Mouse (Mus musculus) gastrocnemius, adult 8-10 months (tissue): ENCODE results near the gene Kntc1. TPM values are rescaled to one million over a fixed set of nuclear protein-coding genes. Genes with fewer than 3 reads are reported as not detected.

Experiments
- DNase-seq, 2 experiments: peaks; one replicate each; pipeline ENCODE4 v3.0.0; 2022; ENCODE audit warnings: low spot score in 2 of 2
- total RNA-seq, 4 experiments: library from RNA; stranded (reverse); gene quantifications; 2 replicates each; pipeline ENCODE4 v1.2.4; 2022

Kntc1 gene
- total RNA-seq, 4 experiments from 2014 or later: 0.05 TPM; not detected in 3

DNA sequence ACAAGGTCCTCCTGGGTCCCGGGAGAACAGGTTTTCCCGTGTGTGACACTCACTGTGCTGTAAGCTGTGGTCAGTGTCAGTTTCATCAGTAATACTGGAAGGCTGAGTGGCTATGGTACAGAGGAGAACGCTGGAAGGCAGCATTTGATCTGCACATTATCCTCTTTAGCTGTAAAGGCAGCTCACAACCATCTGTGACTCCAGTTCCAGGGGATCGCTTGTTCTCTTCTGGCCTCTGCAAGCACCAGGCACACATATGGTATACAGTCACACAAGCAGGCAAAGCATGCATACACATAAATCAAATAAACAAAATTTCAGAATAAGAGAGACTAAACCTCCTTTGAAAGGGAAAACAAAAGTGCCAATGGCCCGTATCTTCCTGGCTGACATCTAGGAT, 59.0 kb downstream of the Kntc1 start:
- DNase-seq: no peak

DNA sequence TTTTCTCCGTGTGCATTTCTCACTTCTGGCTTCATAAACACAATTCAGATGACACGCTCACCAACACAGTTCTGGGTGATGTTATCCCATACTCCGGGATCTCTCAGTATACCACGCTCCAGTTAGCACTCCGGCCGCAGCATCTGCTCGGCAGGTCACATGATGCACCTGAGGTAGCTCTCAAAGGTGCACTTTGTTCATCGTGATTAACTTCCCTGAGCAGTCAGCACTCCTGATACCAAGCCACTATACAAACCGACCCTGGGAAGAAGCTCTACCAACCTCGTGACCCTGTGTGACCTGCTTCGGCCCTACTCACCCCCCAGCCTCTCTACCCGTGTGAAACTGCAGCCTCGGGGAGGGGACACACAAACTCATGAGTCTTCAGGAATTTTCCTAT, 59.6 kb downstream of the Kntc1 start:
- no peak for DNase-seq

DNA sequence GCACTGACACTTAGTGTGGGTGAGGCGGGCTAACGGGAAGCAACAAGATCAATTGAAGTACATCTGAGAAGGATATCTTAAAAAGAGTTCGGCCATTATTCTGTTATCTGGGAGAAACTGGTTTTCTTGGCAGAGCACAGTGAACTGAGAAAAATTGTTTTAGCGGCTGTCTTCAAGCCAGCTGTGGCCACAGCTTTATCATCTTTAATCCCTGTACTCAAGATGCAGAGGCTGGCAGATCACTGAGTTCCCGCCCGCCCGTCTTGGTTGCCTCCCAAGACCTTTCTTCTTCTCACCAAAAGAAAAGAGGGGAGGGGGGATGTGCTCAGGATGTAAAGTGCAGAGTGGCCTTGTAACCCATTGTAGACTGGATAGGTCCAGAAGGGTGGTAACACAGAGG, 67.4 kb downstream of the Kntc1 start:
- DNase-seq: no peak

DNA sequence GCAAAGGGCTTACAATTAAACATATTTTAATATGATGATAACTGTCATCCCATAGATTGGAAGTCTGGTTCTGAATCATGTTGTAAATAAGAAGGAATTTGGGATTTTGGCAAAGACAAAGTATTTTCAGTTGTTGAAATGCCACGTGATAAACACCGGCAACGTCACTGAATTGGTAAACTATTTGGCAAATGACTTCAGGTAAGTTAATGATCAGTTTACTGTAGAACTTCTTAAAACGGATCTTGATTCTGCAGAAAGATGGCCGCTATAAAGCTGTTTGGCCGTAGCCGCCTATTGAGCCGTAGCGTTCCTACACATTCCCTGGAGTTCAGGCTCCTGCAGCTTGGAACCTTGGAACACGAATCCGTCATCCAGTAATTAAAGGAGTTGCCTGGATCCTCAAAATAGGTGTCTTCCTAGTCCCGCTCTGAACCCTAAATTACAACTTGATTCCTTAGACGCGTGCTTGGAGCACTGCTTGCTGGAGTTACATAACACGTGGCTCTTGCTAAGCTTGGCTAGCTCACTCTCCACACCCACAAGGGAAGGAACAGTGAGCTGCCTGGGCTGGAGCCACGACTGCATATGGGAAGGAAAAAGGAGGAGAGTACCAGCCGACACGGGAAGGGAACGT, 69.5 kb downstream of the Kntc1 start:
- no peak for DNase-seq

DNA sequence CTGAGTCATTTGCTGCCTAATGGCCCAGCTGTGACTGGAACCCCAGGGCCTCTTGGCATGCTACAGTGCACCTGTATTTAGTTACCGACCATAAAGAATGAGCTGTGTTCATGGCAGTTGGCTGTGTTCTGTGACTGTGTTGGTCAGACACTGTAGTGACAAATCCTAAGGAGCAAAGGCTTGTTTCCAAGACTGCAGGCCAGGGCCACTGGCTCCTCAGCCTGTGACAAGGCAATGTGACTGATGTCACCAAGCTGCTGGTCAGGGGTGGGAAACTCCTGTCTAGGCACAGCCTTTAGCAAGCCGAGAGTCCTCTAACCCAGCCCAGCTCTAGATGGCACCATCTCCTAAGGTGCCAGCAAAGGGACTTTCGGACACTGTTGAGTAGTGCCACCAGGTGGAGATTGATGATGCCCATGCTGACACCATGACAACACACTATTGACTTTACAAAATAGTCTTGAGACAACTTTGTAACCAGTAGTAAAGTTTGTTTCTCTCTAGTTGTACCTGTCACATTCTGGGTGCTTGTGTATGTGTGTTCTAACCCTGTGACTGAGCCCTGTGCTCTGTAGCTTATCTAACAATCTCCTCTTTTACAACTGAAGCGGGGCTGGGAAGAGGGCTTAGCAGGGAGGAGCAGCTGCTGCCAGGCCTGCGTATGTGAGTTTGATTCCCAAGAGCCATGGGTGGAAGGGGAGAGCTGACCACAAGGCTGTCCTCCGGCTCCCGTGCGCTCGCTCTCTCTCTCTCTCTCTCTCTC, 71.2 kb downstream of the Kntc1 start:
- no peak for DNase-seq

DNA sequence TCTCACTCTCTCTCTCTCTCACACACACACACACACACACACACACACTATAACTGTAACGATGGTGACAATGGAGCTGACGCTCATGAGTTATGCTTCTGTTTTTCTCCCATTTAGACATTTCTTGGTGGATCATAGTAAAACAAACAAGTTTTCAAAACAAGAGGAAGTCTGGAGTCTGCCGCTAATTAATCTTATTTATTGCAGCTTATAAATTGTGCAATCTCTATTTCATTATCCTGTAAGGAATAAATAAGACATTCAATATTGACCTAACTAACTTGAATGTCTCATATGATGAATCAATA, 71.7 kb downstream of the Kntc1 start:
- no peak for DNase-seq

DNA sequence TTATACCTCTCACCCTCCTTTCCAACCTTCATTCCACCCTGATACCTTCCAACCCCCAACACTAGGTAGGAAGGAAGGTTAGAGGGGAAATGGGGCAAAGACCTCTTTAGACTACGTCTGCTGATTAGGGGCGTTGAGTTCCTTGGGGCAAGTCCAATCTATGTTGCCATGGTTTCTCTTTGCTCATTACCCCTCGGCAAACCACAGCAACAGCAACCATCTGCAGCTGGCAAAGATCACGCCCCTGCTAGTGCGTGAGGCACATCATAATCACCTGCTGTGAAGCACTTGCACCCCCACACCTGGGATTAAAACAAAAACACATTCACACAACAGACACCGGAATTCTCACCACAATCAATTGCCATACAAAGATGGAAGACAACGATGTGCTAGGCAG, 73.2 kb downstream of the Kntc1 start:
- no peak for DNase-seq

DNA sequence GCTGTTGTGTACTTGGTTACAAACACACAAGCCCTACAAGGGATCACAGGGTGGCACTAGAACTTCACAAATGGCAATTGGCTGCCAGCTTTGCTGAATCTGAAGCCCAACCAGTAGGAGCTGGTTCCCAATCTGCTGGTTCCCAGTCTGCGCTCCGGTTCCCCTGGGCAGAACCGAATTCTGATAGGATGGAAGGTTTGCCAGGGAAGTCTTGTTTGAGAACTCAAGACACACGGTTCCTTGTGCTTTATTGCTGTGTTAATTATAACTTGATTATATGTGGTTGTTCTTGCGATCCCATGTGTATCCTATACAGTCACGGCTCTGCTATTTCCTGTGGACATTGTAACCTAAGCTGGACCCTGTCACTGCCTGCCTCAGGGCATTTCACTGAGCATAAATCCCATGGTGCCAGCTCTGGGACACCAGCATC, 78.2 kb downstream of the Kntc1 start:
- no peak for DNase-seq

DNA sequence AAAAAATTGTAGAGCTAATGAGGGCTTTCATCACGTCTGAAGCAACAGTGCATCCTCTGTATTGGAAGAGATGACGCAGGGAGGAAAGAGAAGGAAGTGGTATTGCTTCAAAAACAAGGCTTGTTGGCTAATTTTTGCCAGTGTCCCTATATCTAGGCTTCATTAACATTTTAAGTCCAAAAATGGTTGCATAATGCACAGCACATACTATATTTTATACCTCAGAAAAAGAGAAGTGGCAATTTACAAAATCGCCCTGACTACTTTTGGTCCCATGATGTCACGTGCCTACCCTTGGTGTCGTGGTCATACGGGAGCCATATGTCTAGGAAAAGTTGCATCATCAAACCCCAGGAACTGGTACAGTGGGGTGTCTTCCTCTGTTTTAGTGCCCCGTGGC, 82.8 kb downstream of the Kntc1 start:
- no peak for DNase-seq

DNA sequence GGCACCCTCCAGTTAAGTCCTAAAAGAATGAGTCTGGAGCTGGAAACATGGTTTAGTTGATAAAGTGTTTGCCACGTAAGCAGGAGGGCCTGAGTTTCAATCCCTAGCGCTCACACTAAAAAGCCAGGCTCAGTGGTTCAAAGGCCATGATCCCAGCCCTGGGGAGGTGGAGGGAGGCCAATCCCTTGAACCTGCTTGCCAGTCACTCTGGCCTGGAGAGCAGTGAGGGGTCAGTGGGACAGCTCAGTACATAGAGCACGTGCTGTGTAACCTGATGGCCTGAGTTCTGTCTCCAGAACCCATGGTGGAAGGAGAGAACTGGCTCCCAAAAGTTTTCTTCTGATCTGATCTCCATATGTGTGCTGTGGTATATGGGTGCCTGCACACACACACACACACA, 85.3 kb downstream of the Kntc1 start:
- no peak for DNase-seq

DNA sequence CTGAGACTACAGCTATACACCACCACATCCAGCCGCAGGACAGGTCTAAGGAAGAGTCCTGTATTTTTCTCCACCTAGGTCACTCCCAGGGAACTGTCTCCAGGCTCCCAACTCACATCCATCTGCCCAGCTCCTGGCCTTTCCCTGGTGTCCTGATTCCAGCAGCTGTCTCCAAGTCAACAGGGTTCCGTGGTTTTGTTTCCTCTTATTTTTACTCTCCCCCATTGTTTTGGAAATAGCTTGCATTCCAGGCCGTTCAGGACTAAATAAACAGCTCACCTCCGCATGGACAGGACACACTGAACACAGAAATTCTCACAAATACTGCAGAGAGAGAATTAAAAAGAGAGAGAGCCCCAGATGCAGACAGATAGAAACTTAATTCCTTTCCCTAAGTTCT, 87.9 kb downstream of the Kntc1 start:
- no peak for DNase-seq

DNA sequence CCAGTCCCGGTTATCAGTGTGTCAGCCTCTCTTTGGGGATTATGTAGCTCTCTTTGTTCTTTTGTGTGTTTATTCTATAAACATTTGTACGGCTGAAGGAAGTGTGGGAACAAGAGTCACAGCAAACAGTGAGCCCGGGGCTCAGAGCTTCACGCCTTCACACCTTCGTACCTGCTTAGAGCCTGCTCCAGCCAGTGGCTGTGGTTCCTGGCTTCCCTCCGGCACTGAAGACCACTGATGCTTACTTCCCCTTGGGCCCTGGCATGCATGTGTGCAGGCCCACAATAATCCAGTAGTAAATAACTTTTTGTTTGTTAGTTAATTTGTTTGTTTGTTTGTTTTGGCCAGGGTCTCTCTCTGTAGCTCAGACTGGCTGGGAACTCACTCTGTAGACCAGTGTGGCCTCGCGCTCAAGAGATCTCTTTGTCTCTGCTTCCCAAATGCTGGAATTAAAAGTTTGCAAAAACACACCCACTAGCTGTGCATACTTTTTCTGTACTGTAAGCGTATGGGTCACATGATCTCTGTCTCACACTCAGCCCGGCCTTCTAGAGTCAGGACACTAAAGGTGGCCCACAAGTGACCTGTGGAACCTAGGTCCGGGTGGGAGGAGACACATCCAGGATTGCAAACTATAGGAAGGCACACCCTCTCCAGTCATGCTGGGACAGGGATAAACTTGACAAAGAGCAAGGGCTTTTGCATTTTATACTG, 92.9 kb downstream of the Kntc1 start:
- no peak for DNase-seq

DNA sequence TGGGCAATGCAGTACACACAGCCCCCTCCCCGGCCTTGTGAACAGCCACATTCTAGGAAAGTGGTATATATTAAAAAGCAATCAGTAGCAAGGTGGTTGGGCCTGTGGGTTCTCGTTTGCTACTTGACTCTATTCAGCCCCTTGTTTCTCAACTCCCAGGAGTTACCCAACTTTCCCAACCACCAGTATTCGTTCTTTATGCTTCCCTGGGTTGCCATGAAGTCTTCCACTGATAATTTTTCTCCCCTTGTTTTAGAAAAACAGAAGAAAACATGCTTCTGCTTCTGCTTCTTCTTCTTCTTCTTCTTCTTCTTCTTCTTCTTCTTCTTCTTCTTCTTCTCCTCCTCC, 93.4 kb downstream of the Kntc1 start:
- no peak for DNase-seq

DNA sequence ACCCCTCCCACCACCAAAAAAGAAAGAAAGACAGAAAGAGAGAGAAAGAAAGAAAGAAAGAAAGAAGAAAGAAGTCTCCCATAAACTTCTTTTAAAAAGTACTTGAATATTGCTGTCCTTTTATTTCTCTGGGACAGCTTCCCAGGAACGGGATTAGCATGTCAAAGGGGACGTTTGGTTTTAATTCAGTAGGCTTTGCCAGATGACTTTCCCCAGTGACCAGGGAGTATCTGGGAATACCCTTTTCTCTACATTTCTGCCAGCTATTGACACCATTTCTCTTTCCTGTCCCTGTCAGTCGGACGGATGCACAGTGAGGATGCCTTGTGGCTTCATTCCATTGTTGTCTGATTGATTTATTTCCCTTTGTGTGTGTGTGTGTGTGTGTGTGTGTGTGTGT, 94.3 kb downstream of the Kntc1 start:
- DNase-seq: no peak

DNA sequence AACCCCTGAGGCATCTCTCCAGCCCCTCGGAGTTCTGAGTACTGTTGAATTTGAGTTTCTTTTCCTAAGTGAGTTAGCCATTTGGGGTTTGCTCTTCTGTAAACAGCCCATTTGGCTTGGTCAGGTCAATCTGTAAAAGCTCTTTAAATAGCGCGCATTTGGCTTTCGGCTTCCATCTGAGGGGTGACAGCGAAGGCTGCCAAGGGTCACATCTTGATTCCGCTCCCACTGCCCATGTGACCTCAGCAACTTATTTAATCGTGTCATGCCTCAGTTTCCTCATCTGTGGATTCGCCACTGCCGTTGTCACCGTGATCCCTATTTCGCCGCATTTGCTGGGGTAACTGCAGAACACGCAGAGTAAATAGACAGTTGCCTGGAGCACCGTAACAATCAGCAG, 94.8 kb downstream of the Kntc1 start:
- no peak for DNase-seq

DNA sequence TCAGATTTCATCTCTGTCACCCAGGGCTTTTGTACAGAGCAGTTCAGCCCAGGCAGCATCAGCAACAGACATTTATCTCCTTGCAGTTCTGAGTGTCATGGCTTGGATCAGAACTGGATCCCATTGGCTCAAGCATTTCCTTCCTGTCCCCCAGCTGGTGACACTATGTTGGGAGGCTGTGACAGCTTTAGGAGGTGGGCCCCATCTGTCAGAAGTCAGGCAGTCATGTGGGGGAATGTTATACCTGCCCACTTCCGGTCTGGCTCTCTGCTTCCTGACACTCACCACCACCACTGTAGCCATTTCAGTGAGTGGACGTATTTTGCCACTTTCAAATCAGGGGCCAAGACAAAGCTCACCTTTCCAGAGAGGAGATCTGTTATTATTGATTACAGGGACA, 101.9 kb downstream of the Kntc1 start:
- DNase-seq: no peak

DNA sequence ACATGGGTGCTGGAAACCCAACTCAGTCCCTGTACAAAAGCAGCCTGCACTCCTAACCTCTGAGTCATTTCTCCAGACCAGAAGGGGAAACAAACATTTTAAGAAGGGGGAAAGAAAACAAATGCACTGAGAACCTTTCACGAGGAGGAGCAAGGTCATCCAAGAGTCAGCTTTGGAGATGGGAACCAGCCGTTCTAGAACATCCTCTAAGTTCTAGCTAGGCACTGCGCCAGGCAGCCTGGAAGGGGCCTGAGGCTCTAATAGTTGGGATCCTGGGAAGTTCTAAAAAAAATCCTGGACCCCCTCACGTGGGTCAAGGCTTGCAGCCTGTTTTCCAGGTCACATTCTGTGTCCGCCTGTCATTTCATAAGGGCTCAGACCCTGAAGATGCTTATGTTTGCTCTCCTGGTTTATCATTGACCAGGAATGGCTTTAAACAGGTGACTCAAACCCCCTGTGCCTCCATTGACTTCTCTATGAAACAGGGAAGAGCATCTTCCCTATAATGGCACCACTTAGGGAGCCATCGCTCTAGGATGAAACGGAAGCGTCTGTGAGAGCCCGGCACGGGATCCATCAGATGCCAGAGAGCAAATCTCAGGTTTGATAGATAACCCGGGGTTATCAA, 104.5 kb downstream of the Kntc1 start:
- no peak for DNase-seq

DNA sequence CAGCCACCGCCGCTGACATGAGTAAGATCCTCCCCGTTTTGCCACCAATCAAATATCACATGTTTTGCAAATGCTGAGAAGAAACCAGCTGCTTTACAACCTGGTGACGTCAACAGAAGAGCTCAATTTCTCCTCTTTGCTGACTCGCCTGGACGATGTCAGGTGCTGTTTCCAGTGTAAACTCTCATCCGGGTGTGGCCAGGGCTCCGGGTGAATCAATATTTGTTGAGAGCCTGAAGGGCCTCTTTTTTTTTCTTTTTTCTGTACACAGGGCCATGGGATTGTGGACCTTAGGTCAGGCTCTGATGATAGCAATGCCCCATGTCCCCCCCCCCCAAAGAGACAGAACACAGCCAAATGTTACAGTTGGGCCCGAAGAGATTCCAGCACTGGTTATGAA, 105.0 kb downstream of the Kntc1 start:
- DNase-seq: no peak

DNA sequence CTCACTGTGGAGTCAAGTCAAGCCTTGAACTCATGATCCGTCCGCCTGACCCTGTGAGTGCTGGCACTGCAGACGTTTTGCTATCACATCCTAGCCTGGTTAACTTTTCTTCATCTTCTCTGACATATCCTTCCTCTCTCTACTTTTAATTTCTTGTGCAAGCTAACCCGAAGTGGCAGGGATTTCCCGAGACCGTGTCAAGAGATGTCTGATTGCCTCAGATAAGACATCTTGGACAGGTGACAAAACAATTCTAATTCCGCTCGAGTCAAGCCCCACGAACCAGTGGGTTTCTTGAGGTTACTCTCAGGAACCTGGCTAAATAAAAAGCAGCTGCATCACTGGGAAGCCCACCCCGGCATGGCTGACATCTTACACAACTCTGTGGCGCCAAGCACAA, 109.3 kb downstream of the Kntc1 start:
- no peak for DNase-seq

DNA sequence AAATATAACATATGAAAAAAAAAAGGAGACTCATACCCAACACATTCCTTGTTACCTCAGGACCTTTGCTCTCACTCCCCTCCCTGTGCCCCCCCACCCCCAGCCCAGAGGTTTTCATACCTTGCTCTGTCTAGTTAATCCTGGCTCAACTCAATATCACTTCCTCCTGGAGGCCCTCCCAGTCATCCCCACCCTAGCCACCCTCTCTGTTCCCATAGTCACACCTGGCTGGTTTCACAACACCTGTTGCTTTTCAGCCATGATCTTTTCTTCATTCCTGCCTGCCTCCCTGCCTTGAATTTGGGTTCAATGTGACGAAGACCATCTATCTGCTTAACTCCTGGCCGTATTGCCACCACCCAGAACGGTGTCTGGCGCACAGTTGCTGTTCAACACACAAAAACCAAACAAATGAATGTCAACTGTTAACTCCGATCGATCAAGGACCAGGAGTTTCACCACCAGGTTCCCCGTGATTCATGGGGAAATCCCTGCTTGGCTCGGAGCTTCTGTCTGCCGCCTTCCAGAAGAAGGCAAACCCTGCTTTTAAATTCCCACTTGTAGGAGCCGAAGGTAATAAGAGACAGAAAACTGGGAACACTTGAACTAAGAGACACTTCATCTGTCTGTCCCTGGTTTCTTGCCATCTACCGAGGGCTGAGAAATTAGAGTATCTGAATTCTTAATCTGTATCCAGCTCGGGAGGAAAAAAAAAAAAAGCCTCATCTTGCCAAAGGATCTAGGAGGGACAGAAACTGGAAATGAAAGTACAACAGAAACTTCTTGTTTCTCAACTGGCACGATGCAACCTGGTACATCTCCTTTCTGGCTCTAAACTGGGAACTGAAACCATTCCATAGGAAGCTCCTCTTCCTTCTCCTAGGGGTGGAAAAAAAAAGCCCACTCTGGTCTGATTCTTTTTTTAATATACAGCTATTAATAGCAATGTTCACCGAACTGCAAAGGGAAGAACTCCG, 113.1 kb downstream of the Kntc1 start:
- DNase-seq: no peak

DNA sequence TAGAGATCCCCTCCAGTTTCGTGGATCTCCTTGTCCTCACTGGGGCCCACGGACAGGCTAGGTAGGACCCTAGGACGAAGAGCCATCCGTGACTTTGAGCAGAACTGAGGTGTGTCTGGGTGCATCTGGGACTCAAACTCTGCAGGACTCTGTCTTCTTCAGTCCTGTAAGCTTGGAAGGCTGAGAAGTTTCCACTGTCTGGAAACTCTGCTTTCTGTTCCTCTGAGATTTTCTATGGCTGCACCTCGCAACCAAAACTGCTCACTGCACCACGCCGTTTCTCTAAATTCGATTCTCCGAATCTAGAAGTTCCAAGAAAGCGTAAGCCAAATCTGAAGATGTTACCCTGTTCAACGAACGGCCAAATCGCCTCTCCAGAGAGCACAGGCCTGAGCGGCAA, 114.4 kb downstream of the Kntc1 start:
- DNase-seq: no peak
